Mouse (Mus musculus) midbrain, postnatal 0 days (tissue): ENCODE measurements around the gene Shc4. TPM values are rescaled to one million over a fixed set of nuclear protein-coding genes. Genes with fewer than 3 reads are reported as not detected.
A peak's percentile ranks its signal among the peaks of the same experiment; 100 is the strongest.

Experiments used
- ATAC-seq: fragments of 200-750 bp; cut with Nextera tagmentation; 2 replicates; pipeline ENCODE4 v1.8.0; 2017; ENCODE audit warnings: moderate number of reproducible peaks, mild to moderate bottlenecking, moderate TSS enrichment, moderate library complexity; ENCODE audit not compliant: low FRiP score
- DNase-seq: peaks from one replicate; pipeline ENCODE4 v3.0.0-alpha.2; 2015; ENCODE audit warnings: low spot score
- H3K27ac ChIP-seq: fragments of 300-500 bp; sonication (generic); 2 replicates; pipeline ENCODE4 v1.5.1; 2014; ENCODE audit warnings: low read depth, mild to moderate bottlenecking, low read length, mixed read lengths
- H3K27me3 ChIP-seq: fragments of 300-500 bp; sonication (generic); 2 replicates; pipeline ENCODE4 v1.6.1; 2014; ENCODE audit warnings: low read length, control low read depth, mixed read lengths; ENCODE audit not compliant: insufficient read depth
- H3K36me3 ChIP-seq: fragments of 300-500 bp; sonication (generic); 2 replicates; pipeline ENCODE4 v1.6.1; 2014; ENCODE audit warnings: low read length, control low read depth, mixed read lengths; ENCODE audit not compliant: insufficient read depth
- H3K4me1 ChIP-seq: fragments of 300-500 bp; sonication (generic); 2 replicates; pipeline ENCODE4 v1.6.1; 2014; ENCODE audit warnings: mild to moderate bottlenecking, control low read depth, antibody characterized with exemption, low read length, mixed read lengths; ENCODE audit not compliant: insufficient read depth
- H3K4me2 ChIP-seq: fragments of 300-500 bp; sonication (generic); 2 replicates; pipeline ENCODE4 v1.6.1; 2014; ENCODE audit warnings: low read depth, mild to moderate bottlenecking, low read length, mixed read lengths; ENCODE audit not compliant: poor library complexity, severe bottlenecking
- H3K4me3 ChIP-seq: fragments of 300-500 bp; sonication (generic); 2 replicates; pipeline ENCODE4 v1.5.1; 2014; ENCODE audit warnings: low read depth, mild to moderate bottlenecking, low read length, moderate library complexity
- H3K9ac ChIP-seq: fragments of 300-500 bp; sonication (generic); replicated peaks from 2 replicates; pipeline ENCODE4 v1.6.1; 2014; ENCODE audit warnings: mild to moderate bottlenecking, low read length, moderate library complexity, mixed read lengths; ENCODE audit not compliant: poor library complexity, severe bottlenecking
- H3K9me3 ChIP-seq: fragments of 300-500 bp; sonication (generic); 2 replicates; pipeline ENCODE4 v1.6.1; 2016; ENCODE audit warnings: low read length, control low read depth
- CTCF ChIP-seq: IDR thresholded peaks from 2 replicates; pipeline ENCODE4 v1.5.1; 2016; ENCODE audit warnings: antibody characterized with exemption, mild to moderate bottlenecking
- WGBS: fragments of 180-500 bp; shearing (Covaris S2); extraction: QIAGEN DNeasy Blood & Tissue Kit; methylation state at CpG from one replicate; pipeline ENCODE4 v1.1.7; 2014; 5-methylcytosine and 5-hydroxymethylcytosine counted together
- polyA plus RNA-seq: library from polyadenylated mRNA; unstranded; fragments of >200 nt; fragmentation: Nextera tagmentation; extraction: Ambion mirVana; gene quantifications from 2 replicates; pipeline ENCODE4 v1.2.1, GENCODE M21; 2015
- total RNA-seq: library from RNA; depleted of rRNA; stranded (reverse); fragments of >200 nt; gene quantifications from 2 replicates; pipeline ENCODE4 v1.2.3, GENCODE M21; 2014

Gene Shc4
- total and polyA plus RNA-seq, 2 experiments from 2014 or later, result 2.8 to 6.7 TPM

GRCm38 (mm10) chr2:125723408-125724085 lies 401 bp downstream of the Shc4 start:
- H3K9ac ChIP-seq, result peak overlapping the region; percentile 72
- ATAC-seq (peak; percentile 78), DNase-seq (peak; percentile 76)
- H3K36me3 ChIP-seq, result no peaks in the 10 kb centered on the region
- TF ChIP-seq CTCF, result peak; percentile 51
- H3K9me3 ChIP-seq, result no peaks in the 10 kb centered on the region
- no peaks in the 10 kb centered on the region for H3K27me3 ChIP-seq
- peak overlapping the region; percentile 47 for H3K4me3 ChIP-seq
- WGBS, result 0% methylated on average over 34 of the region's 34 CpGs
- peak overlapping the region; percentile 97 for H3K4me2 ChIP-seq
- H3K27ac ChIP-seq, result peak overlapping the region; percentile 57
- H3K4me1 ChIP-seq, result peaks cover 8% of the 10 kb centered on the region; the same call in 1 of the 2 replicates

- WGBS, result 2% methylated on average over 18 of the region's 18 CpGs
- ATAC-seq, result no peak; the same call in 1 of the 2 replicates
- DNase-seq, result no peak
- no peaks in the 10 kb centered on the region for H3K9me3 ChIP-seq
- H3K4me2 ChIP-seq, result peak overlapping the region; percentile 97
- H3K27me3 ChIP-seq, result no peaks in the 10 kb centered on the region
- no peak for TF ChIP-seq CTCF
- peak overlapping the region; percentile 72 for H3K9ac ChIP-seq
- H3K4me1 ChIP-seq, result peaks cover 8% of the 10 kb centered on the region; the same call in 1 of the 2 replicates
- H3K27ac ChIP-seq, result no peak overlapping the region
- peak overlapping the region; percentile 47 for H3K4me3 ChIP-seq
- H3K36me3 ChIP-seq, result no peaks in the 10 kb centered on the region
Observed at GRCm38 (mm10) chr2:125723086-125723407, 901 bp downstream of the Shc4 start.

GRCm38 (mm10) chr2:125716599-125716998 lies 7.3 kb downstream of the Shc4 start:
- H3K27me3 ChIP-seq, result no peaks in the 10 kb centered on the region
- H3K9me3 ChIP-seq, result no peaks in the 10 kb centered on the region
- no peaks in the 10 kb centered on the region for H3K36me3 ChIP-seq
- H3K4me1 ChIP-seq, result no peaks in the 10 kb centered on the region
- no peak for DNase-seq
- no peak overlapping the region for H3K4me3 ChIP-seq
- H3K27ac ChIP-seq, result no peak overlapping the region
- no peak for TF ChIP-seq CTCF
- ATAC-seq, result no peak
- H3K9ac ChIP-seq, result no peak overlapping the region
- WGBS, result 82% methylated on average over 8 of the region's 8 CpGs
- no peak overlapping the region for H3K4me2 ChIP-seq

- Histone ChIP-seq H3K27ac (no peak overlapping the region), H3K27me3 (no peaks in the 10 kb centered on the region), H3K9ac (no peak overlapping the region), H3K4me1 (0 out of 2 replicates have a peak, but pooled peaks cover 3% of the 10 kb centered on the region), H3K9me3 (no peaks in the 10 kb centered on the region), H3K4me3 (no peak overlapping the region), H3K4me2 (no peak overlapping the region), H3K36me3 (no peaks in the 10 kb centered on the region)
- 61% methylated on average over 5 of the region's 5 CpGs for WGBS
- ATAC-seq (no peak), DNase-seq (peak; percentile 41)
- TF ChIP-seq CTCF, result no peak
Observed at GRCm38 (mm10) chr2:125706510-125706921, 17.4 kb downstream of the Shc4 start.

- TF ChIP-seq CTCF, result no peak
- ATAC-seq (peak; percentile 23; the same call in 1 of the 2 replicates), DNase-seq (peak; percentile 41)
- Histone ChIP-seq H3K9ac (no peak overlapping the region), H3K36me3 (no peaks in the 10 kb centered on the region), H3K4me1 (0 out of 2 replicates have a peak, but pooled peaks cover 3% of the 10 kb centered on the region), H3K4me3 (no peak overlapping the region), H3K27ac (no peak overlapping the region), H3K9me3 (no peaks in the 10 kb centered on the region), H3K27me3 (no peaks in the 10 kb centered on the region), H3K4me2 (no peak overlapping the region)
- WGBS, result 26% methylated on average over 12 of the region's 12 CpGs
Observed at GRCm38 (mm10) chr2:125704907-125705631, 18.9 kb downstream of the Shc4 start.

- Histone ChIP-seq H3K9me3 (no peaks in the 10 kb centered on the region), H3K36me3 (no peaks in the 10 kb centered on the region), H3K9ac (no peak overlapping the region), H3K27me3 (no peaks in the 10 kb centered on the region), H3K4me3 (no peak overlapping the region), H3K4me1 (0 out of 2 replicates have a peak, but pooled peaks cover 3% of the 10 kb centered on the region), H3K4me2 (no peak overlapping the region), H3K27ac (no peak overlapping the region)
- no peak for ATAC-seq
- WGBS, result 72% methylated on average over 2 of the region's 2 CpGs
- TF ChIP-seq CTCF, result no peak
- DNase-seq, result no peak
Observed at GRCm38 (mm10) chr2:125702851-125703250, 21.1 kb downstream of the Shc4 start.
